Mouse (Mus musculus) CD4-positive naive resting alpha-beta T cell, adult 76 days (primary cell): ENCODE measurements around the gene AU015836. TPM values are rescaled to one million over a fixed set of nuclear protein-coding genes. Genes with fewer than 3 reads are reported as not detected.

ENCODE experiments used
- total RNA-seq: library from RNA; stranded (reverse); gene quantifications from one replicate; pipeline ENCODE4 v1.2.4, GENCODE M21; 2023

Gene AU015836
- total RNA-seq: not detected

GRCm38 (mm10) chrX:93968444-93968843, at the start of gene AU015836:
TSS of gene AU015836 (plus strand) at chrX:93968659.

Other genes starting within 250 kb of the AU015836 start
- gene Pdk3, start 136.5 kb upstream of the AU015836 start, total RNA-seq: 10.7 TPM
- gene Zfx, start 155.0 kb downstream of the AU015836 start, total RNA-seq: 58.3 TPM
- 108 TPM for gene Eif2s3x, start 244.2 kb downstream of the AU015836 start, total RNA-seq